Mouse (Mus musculus) spleen, postnatal 14 days (tissue): ENCODE measurements around the gene Kiss1r.
"Not testable (repeated sequence)": the region's sequence is repeated elsewhere in the genome, so short reads cannot be mapped to it uniquely, and the experiment has no call there.

Experiments used
- DNase-seq, 2 experiments: peaks; one replicate each; pipeline ENCODE4 v3.0.0; 2021 to 2022; ENCODE audit warnings: low spot score in 2 of 2

The Kiss1r gene

GRCm38 (mm10) chr10:79916808-79917531 is at the start of gene Kiss1r:
Kiss1r (plus strand) TSS chr10:79916971.
- DNase-seq: peak; percentile 79 to 88

- DNase-seq: no peak
Measured at GRCm38 (mm10) chr10:79871845-79872244, 44.9 kb upstream of the Kiss1r start.

- no peak for DNase-seq
Measured at GRCm38 (mm10) chr10:79872862-79873261, 43.9 kb upstream of the Kiss1r start.

GRCm38 (mm10) chr10:79873313-79873712 is 43.5 kb upstream of the Kiss1r start:
- DNase-seq: no peak

GRCm38 (mm10) chr10:79873715-79874289 is 43.0 kb upstream of the Kiss1r start:
- no peak for DNase-seq

- DNase-seq: no peak
Measured at GRCm38 (mm10) chr10:79874290-79874862, 42.4 kb upstream of the Kiss1r start, which contains the start of the genes Prtn3 and Plppr3. Prtn3 (plus strand) TSS chr10:79874476. Plppr3 (minus strand) TSS chr10:79874634.

GRCm38 (mm10) chr10:79877174-79877573 is 39.6 kb upstream of the Kiss1r start:
- no peak for DNase-seq

- DNase-seq: no peak
Measured at GRCm38 (mm10) chr10:79877757-79878156, 39.0 kb upstream of the Kiss1r start.

- no peak for DNase-seq
Measured at GRCm38 (mm10) chr10:79879527-79879926, 37.2 kb upstream of the Kiss1r start.

GRCm38 (mm10) chr10:79880721-79881120 is 36.0 kb upstream of the Kiss1r start:
- DNase-seq: no peak

GRCm38 (mm10) chr10:79881981-79882380 is 34.8 kb upstream of the Kiss1r start:
- no peak for DNase-seq

GRCm38 (mm10) chr10:79883297-79884084 is 33.3 kb upstream of the Kiss1r start:
- peak; percentile 50 to 70 for DNase-seq

GRCm38 (mm10) chr10:79884446-79884845 is 32.3 kb upstream of the Kiss1r start:
- no peak for DNase-seq

- DNase-seq: not testable (repeated sequence)
Measured at GRCm38 (mm10) chr10:79884938-79885337, 31.8 kb upstream of the Kiss1r start.

GRCm38 (mm10) chr10:79886054-79886453 is 30.7 kb upstream of the Kiss1r start, which contains the start of gene Elane:
Elane (plus strand) TSS chr10:79886247.
- no peak for DNase-seq

GRCm38 (mm10) chr10:79886611-79887010 is 30.2 kb upstream of the Kiss1r start:
- DNase-seq: no peak

GRCm38 (mm10) chr10:79889386-79889785 is 27.4 kb upstream of the Kiss1r start:
- DNase-seq: no peak

GRCm38 (mm10) chr10:79890670-79891069 is 26.1 kb upstream of the Kiss1r start, which contains the start of gene Cfd:
Cfd (plus strand) TSS chr10:79890853.
- no peak for DNase-seq

GRCm38 (mm10) chr10:79892451-79893118 is 24.2 kb upstream of the Kiss1r start:
- DNase-seq: peak; percentile 67 to 82

GRCm38 (mm10) chr10:79896306-79896705 is 20.5 kb upstream of the Kiss1r start:
- DNase-seq: no peak

- no peak for DNase-seq
Measured at GRCm38 (mm10) chr10:79896814-79897213, 20.0 kb upstream of the Kiss1r start.
